Mouse (Mus musculus) embryo, embryonic 11 days (tissue): ENCODE measurements around the gene Zbtb12.

Source experiments
- DNase-seq: peaks from one replicate; pipeline ENCODE4 v3.0.0-alpha.2; 2015

Zbtb12 gene

GRCm38 (mm10) chr17:34910982-34911381 is 31.7 kb downstream of the Zbtb12 start:
- DNase-seq: no peak

GRCm38 (mm10) chr17:34911945-34912351 is 32.7 kb downstream of the Zbtb12 start:
- peak; percentile 73 for DNase-seq

GRCm38 (mm10) chr17:34913930-34914665 is 34.8 kb downstream of the Zbtb12 start, which contains the start of gene Slc44a4:
Gene Slc44a4, plus strand, starts transcription at chr17:34914466.
- DNase-seq: no peak

- peak; percentile 65 for DNase-seq
These were observed 36.1 kb downstream of the Zbtb12 start for GRCm38 (mm10) chr17:34915410-34915831.

- no peak for DNase-seq
These were observed 37.0 kb downstream of the Zbtb12 start for GRCm38 (mm10) chr17:34916316-34916715.

- DNase-seq: no peak
These were observed 37.9 kb downstream of the Zbtb12 start for GRCm38 (mm10) chr17:34917188-34917587.

GRCm38 (mm10) chr17:34922939-34923338 is 43.7 kb downstream of the Zbtb12 start:
- DNase-seq: no peak

GRCm38 (mm10) chr17:34924258-34924657 is 45.0 kb downstream of the Zbtb12 start:
- DNase-seq: no peak

GRCm38 (mm10) chr17:34927306-34928019 is 48.2 kb downstream of the Zbtb12 start:
- DNase-seq: no peak

- no peak for DNase-seq
These were observed 49.6 kb downstream of the Zbtb12 start for GRCm38 (mm10) chr17:34928841-34929240.

- peak; percentile 100 for DNase-seq
These were observed 51.9 kb downstream of the Zbtb12 start, which contains the start of gene Neu1 for GRCm38 (mm10) chr17:34931061-34931734. Gene Neu1, plus strand, starts transcription at chr17:34931253.

- DNase-seq: no peak
These were observed 52.4 kb downstream of the Zbtb12 start for GRCm38 (mm10) chr17:34931735-34932098.

GRCm38 (mm10) chr17:34932287-34932686 is 53.0 kb downstream of the Zbtb12 start:
- no peak for DNase-seq

GRCm38 (mm10) chr17:34934031-34934430 is 54.7 kb downstream of the Zbtb12 start:
- no peak for DNase-seq

- DNase-seq: no peak
These were observed 55.5 kb downstream of the Zbtb12 start for GRCm38 (mm10) chr17:34934830-34935229.

- no peak for DNase-seq
These were observed 58.8 kb downstream of the Zbtb12 start for GRCm38 (mm10) chr17:34937960-34938505.

GRCm38 (mm10) chr17:34941344-34942041 is 62.2 kb downstream of the Zbtb12 start:
- peak; percentile 67 for DNase-seq

- no peak for DNase-seq
These were observed 64.0 kb downstream of the Zbtb12 start for GRCm38 (mm10) chr17:34943128-34943815.

- no peak for DNase-seq
These were observed 65.1 kb downstream of the Zbtb12 start for GRCm38 (mm10) chr17:34944362-34944761.
